Mouse (Mus musculus) bone marrow, adult 2 months (tissue): Measurements from ENCODE around the gene Slc22a13. TPM values are rescaled to one million over a fixed set of nuclear protein-coding genes. Genes with fewer than 3 reads are reported as not detected.

ENCODE experiments used
- H3K27ac ChIP-seq: fragments of 200-500 bp; 2 replicates; pipeline ENCODE4 v1.5.1; 2012; ENCODE audit warnings: low read depth, mild to moderate bottlenecking, control low read depth, inconsistent platforms, low read length; ENCODE audit not compliant: control insufficient read depth, poor library complexity, insufficient read depth
- H3K4me1 ChIP-seq: fragments of 200-500 bp; 2 replicates; pipeline ENCODE4 v1.6.1; 2011; ENCODE audit warnings: low read length; ENCODE audit not compliant: control insufficient read depth, insufficient read depth
- H3K4me3 ChIP-seq: fragments of 200-500 bp; replicated peaks from 2 replicates; pipeline ENCODE3; 2011; ENCODE audit warnings: mild to moderate bottlenecking, low read depth, low read length, control low read depth; ENCODE audit not compliant: control insufficient read depth
- CTCF ChIP-seq: fragments of 200-500 bp; IDR thresholded peaks from 2 replicates; pipeline ENCODE4 v1.5.1; 2011; ENCODE audit warnings: low read length, control low read depth; ENCODE audit not compliant: control insufficient read depth, insufficient read depth
- POLR2A ChIP-seq: fragments of 200-500 bp; IDR thresholded peaks from 2 replicates; pipeline ENCODE4 v1.6.1; 2011; ENCODE audit warnings: low read depth, mild to moderate bottlenecking, control low read depth, low read length, borderline replicate concordance; ENCODE audit not compliant: control insufficient read depth
- WGBS: fragments of 180-500 bp; shearing (Covaris S2); methylation state at CpG from one replicate; pipeline ENCODE4 v1.1.7; 2018; 5-methylcytosine and 5-hydroxymethylcytosine counted together
- polyA plus RNA-seq: library from polyadenylated mRNA; stranded (reverse); fragments of >200 nt; gene quantifications from 2 replicates; pipeline ENCODE4 v1.2.4, GENCODE M21; 2011; ENCODE audit warnings: low replicate concordance; ENCODE audit not compliant: missing spikeins, insufficient read depth, insufficient read length

The Slc22a13 gene
- not detected in 2 replicates for polyA plus RNA-seq

- Histone ChIP-seq H3K4me1 (no peaks in the 10 kb centered on the region), H3K27ac (no peak within 1 kb of the TSS), H3K4me3 (no peak within 1 kb of the TSS)
- TF ChIP-seq CTCF = no peak
- WGBS = 85% methylated on average over 4 of the region's 4 CpGs
Observed at GRCm38 (mm10) chr9:119208998-119209397, at the start of gene Slc22a13. TSS of gene Slc22a13 (minus strand) at chr9:119209098.

DNA sequence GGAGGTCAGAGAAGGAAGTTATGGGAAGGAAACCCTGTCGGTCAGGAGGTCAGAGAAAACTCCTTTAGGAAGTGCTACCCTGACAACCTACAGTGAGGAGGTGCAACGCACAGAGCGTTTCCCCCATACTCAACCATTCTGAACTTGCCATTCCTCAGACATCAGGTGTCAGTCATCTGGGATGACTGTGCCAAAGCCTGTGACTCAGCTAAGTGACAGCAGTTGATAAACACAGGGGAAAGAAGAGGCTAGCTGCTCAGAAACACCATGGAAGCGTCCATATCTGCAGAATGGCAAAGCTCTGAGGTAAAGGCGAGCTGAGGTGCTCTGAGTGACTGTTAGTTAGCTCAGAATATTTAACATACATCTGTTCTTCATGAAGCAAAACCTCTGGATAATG is 49.2 kb upstream of the Slc22a13 start:
- no peak for TF ChIP-seq POLR2A
- TF ChIP-seq CTCF = no peak
- WGBS = 74% methylated on average over 5 of the region's 5 CpGs

GRCm38 (mm10) chr9:119256161-119256560 is 47.3 kb upstream of the Slc22a13 start:
- Histone ChIP-seq H3K27ac (no peak overlapping the region), H3K4me1 (no peaks in the 10 kb centered on the region), H3K4me3 (no peak overlapping the region)
- TF ChIP-seq POLR2A (no peak), CTCF (no peak)
- 96% methylated on average over 12 of the region's 12 CpGs for WGBS

More for the DNA sequence above, 49.2 kb upstream of the Slc22a13 start:
- Histone ChIP-seq H3K4me3 (no peak overlapping the region), H3K27ac (no peak overlapping the region), H3K4me1 (no peaks in the 10 kb centered on the region)

- H3K27ac ChIP-seq = no peak overlapping the region
- H3K4me3 ChIP-seq = no peak overlapping the region
- WGBS = 95% methylated on average over 1 of the region's 1 CpGs
- TF ChIP-seq CTCF = no peak
- no peak for TF ChIP-seq POLR2A
- H3K4me1 ChIP-seq = no peaks in the 10 kb centered on the region
Observed at GRCm38 (mm10) chr9:119255096-119255495, 46.2 kb upstream of the Slc22a13 start.

- WGBS = 82% methylated on average over 2 of the region's 2 CpGs
- Histone ChIP-seq H3K27ac (no peak overlapping the region), H3K4me3 (no peak overlapping the region), H3K4me1 (no peaks in the 10 kb centered on the region)
- no peak for TF ChIP-seq CTCF
Observed at GRCm38 (mm10) chr9:119254187-119254586, 45.3 kb upstream of the Slc22a13 start.

DNA sequence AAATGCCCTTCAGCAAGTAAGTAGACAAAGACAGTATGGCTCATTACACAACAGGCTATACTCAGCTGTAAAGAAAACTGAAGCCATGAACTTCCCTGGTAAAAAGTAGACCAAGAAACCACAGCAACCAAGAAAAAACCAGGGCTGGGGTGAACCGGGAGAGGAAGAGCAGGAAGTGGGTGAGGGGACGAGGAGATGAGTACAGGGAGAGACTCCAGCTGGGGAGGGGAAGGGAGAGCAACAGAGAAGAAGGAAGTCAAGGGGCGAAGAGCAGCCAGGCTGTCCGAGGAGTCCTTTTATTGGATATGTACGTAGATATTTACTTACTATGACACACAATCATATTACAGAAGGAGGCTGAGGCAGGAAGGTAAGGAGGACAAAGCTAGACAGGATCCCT is 39.1 kb upstream of the Slc22a13 start:
- Histone ChIP-seq H3K4me3 (no peak overlapping the region), H3K4me1 (peaks cover 2% of the 10 kb centered on the region), H3K27ac (no peak overlapping the region)
- 22% methylated on average over 5 of the region's 5 CpGs for WGBS
- TF ChIP-seq CTCF (no peak), POLR2A (no peak)

GRCm38 (mm10) chr9:119246826-119247225 is 37.9 kb upstream of the Slc22a13 start:
- no peak for TF ChIP-seq POLR2A
- no peak for TF ChIP-seq CTCF
- peaks cover 2% of the 10 kb centered on the region for H3K4me1 ChIP-seq
- no peak overlapping the region for H3K27ac ChIP-seq
- no peak overlapping the region for H3K4me3 ChIP-seq
- WGBS = 73% methylated on average over 5 of the region's 5 CpGs

DNA sequence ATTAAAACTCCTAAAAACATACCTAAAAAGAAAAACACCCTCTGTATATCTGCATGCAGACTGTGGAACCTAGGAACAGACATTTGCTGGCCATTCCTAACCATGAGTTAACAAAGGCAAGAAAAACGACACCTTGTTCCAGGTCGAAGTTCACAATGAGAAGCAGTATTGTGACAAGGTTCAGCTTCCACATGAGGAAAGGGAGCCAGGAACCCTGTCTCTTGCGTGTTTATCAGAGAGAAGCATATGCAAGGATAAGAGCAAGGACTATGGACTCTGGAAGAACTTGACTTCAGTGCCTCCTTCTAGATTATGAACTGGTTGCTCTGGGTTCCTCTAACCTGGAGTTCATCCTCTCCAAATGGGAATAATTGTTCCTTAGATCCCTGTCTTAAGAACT is 35.1 kb upstream of the Slc22a13 start:
- peaks cover 2% of the 10 kb centered on the region for H3K4me1 ChIP-seq
- no peak overlapping the region for H3K4me3 ChIP-seq
- WGBS = 86% methylated on average over 3 of the region's 3 CpGs
- TF ChIP-seq POLR2A (no peak), CTCF (no peak)
- H3K27ac ChIP-seq = no peak overlapping the region

DNA sequence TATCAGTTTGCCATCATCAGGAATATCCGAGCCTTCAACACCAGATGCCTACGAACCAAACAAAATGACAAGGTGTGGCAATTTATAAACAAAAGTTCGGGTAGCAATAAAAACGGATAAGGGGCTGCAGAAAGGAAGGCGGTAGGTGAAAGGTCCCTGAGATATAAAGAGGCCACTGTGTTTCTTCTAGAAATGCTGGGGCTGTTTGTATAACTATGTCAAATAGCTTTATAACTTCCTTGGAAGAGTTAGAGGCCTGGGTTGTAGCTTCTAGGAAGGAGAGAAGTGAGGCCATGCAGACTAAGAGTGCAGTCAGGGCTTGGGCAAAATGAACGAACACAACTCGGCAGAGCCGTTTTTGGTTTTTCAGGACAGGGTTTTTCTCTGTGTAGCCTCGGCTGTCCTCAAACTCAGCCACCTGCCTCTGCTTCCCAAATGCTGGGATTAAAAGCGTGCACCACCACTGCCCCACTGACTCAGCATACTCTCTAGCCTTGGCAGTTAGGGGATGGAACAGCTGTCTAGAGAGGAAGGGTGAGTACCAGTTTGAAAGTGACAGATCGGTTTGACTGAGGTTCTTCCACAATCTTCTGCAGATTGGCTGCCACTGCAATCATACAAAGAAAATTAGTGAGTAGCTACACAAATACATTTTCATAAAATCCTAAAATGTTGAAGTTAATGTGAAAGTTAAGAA is 32.4 kb upstream of the Slc22a13 start:
- Histone ChIP-seq H3K4me1 (no peaks in the 10 kb centered on the region), H3K27ac (no peak overlapping the region), H3K4me3 (no peak overlapping the region)
- TF ChIP-seq CTCF = no peak
- TF ChIP-seq POLR2A = no peak
- 86% methylated on average over 11 of the region's 11 CpGs for WGBS
